Mouse (Mus musculus): ENCODE measurements around the gene Gm20696.

Gene Gm20696

GRCm38 (mm10) chr6:99624542-99624941 is 42.1 kb downstream of the Gm20696 start:
- no peak for DNase-seq (ENCODE audit: low spot score)

DNA sequence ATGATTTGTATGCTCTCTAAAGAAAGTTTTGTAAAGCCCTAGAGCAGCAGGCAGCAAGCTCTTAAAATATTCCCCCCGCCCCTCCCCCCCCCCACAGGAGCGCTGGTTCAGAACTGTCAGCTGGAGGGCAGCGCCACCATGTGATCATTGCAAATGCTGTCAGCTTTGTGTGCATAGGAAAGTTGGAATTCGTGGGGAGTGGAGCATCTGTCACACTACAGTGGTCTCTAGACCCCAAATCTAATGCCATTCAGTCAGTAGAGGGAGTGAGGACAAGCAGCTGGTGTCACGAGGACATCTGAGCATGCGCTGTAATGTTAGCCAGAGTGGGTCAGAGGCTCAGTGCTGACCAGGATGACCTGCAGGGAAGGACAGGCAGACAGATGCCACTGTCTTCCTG is 43.0 kb downstream of the Gm20696 start:
- DNase-seq (ENCODE audit: low spot score), result no peak

GRCm38 (mm10) chr6:99621167-99621566 is 45.4 kb downstream of the Gm20696 start:
- no peak for DNase-seq (ENCODE audit: low spot score)

GRCm38 (mm10) chr6:99620471-99620870 is 46.1 kb downstream of the Gm20696 start:
- DNase-seq (ENCODE audit: low spot score), result no peak

DNA sequence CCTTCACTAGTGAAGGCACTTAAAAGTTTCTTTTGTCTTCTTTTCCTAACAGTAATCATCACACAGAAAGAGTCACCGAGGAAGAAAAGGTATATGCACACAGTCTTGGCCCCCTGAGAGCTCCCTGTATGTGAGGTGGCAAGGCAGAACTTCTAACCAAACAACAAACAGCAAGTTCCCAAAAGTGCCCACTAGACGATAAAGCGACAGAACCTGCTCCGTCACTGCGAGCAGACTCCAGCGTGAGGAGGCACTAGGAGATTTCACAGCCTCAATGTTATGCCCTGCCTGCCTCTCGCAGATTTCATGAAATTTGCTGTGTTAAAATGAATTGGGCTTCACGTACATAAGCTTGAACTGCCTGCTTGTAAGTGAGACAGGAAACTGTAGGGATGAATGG is 46.6 kb downstream of the Gm20696 start:
- no peak for DNase-seq (ENCODE audit: low spot score)

DNA sequence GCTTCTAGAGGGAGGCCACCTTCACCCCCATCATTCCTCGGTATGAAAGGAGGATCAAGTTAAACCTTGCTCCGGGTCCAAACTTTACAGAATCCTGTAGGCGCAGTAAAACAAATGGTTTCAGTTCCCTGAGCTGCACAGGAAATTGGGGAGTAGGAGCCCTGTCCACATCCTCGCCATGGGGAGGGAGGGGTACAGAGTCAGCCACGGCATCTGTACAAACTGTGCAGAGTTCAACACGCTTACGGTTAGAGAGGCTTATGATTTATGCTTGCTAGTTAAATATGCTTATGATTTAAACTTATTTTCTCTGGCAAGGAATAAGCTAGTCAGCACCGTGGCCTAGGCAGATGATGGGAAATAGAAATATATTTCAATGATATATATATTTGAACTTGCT is 47.1 kb downstream of the Gm20696 start:
- no peak for DNase-seq (ENCODE audit: low spot score)

DNA sequence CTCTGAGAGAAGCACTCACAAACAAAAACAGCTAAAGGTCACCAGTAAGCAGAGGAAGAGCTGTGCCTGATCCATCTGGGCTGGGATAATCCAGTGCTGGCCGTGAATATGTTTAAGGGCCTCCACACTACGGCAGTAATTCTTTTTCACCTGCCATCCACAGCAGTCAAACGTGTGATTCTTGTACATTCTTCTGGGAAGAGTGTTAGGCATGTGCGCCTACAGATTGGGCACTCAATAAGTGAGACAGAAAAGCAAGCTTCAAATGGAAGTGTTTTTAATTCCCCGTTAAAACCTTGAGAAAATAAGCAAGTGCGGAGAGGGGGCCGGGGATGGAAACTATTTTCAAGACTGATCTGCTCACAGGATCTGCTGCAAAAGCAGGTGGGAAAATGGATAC is 48.7 kb downstream of the Gm20696 start:
- no peak for DNase-seq (ENCODE audit: low spot score)

DNA sequence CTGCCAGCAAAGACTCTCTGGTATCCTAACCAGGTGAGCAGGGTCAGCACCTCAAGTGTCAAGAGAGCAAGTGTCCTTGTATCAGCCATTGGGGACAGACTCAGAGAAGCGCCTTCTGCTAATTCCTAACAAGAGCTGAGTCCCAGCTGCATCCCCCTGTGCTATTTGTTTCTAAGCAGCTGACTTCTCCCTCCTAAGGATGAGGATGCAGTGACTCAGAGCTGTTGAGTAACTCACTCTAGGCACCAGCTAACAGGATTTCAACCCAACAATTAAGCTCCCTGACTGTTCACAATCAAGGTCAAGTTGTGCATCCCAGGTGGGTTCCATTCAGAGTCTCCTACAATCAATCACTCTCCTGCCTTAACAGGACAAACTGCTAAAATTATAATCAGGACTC is 49.2 kb downstream of the Gm20696 start:
- no peak for DNase-seq (ENCODE audit: low spot score)

GRCm38 (mm10) chr6:99615272-99615751 is 51.3 kb downstream of the Gm20696 start:
- no peak for DNase-seq (ENCODE audit: low spot score)

DNA sequence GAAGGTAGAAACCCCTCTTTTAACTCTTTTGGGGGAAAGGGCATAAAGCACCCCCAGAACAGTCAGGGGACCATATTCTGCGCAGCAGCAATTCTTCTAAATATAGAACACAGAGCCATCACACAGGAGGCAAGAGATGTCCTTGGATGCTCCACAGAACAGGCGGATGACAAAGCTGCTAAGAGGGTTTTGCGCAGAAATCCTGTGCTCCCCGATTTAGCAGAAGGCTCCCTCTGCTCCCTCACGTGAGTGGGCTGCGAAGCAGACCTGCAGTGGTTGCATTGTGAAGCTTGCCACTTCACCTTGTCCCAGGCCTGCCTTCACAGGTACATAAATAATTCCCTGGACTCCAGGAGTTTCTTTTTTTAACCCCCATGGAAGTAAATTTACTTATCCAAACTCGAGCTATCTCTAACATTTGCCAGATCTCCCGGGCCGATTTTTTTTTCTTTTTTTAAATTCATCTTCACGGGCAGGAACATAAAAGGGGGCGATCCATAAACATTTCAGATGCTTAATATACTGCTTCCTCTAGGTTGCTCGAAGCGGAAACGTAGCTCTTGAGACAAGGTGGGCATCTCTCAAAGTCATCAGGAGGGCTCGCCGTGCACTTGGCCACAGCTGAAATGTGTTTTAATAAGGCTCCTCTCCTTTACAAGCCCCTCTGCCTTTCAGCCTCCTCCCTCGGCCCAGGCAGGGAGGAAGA is 51.9 kb downstream of the Gm20696 start:
- no peak for DNase-seq (ENCODE audit: low spot score)

- no peak for DNase-seq (ENCODE audit: low spot score)
These were observed 54.7 kb downstream of the Gm20696 start for GRCm38 (mm10) chr6:99611866-99612265.

DNA sequence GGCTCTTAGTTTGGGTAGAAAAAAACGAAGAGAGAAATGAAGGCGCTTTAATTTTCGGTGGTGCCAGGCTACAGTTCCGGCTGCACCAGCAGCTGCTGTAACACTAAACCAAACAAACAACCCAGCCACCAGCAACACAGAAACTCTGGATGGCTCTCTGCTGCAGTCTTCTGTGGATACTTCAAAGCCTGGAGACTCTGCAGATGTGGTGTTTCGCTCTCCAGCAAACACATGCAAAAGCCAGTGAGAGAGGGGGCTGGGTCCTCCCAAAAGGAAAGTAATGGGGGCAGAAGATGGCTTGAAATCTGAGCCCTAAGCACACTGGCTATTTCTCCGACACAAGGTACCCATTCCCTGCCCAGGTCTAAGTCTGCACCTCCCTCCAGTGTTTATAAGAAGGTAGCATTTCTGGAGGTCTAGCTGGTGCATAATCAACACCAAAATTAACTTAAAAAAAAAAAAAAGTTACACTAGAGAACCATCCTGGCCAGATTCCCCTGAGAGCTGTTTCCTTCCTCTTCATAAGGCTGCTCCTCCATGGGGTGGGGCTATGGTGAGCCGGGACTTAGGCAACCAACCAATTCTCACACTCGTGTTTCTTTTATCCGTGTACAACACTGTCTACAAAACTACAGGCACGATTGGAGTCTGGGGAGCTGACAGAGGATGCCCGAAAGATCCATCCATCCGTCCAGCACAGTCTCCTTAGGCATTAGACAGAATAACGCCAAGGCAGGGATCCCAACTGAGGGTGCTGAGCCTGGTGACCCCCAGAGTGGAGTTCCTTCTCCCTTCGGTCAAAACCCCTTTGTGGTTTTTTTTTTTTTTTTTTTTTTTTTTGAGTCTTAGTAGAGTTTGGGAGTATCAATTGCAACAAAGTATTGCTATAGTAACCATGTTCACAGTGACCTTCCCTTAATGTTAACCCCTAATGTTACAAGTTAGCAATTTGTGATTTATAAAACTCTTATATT is 55.9 kb downstream of the Gm20696 start:
- peak; percentile 28 for DNase-seq (ENCODE audit: low spot score)

- DNase-seq (ENCODE audit: low spot score), result no peak
These were observed 60.5 kb downstream of the Gm20696 start for GRCm38 (mm10) chr6:99606079-99606478.

- DNase-seq (ENCODE audit: low spot score), result peak; percentile 23
These were observed 61.8 kb downstream of the Gm20696 start for GRCm38 (mm10) chr6:99604758-99605157.

DNA sequence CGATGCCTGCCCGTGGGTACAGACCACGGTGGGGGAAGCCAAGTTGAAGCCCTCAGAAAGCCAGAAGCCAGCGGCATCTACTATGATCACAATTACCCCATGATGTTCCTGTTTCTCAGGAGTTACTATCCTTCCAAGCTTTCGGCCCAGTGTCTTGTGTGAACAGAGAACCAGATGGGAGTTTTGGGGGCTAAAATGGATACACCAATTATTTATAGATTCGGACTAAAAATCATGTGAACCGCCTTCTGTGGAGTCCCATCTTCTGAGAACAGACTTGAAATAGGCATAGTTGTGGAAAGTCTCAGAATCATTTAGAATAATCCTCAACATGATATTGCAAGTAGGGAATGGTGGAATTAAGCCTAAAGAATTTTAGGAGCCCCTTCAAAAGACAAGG is 64.2 kb downstream of the Gm20696 start:
- no peak for DNase-seq (ENCODE audit: low spot score)

- no peak for DNase-seq (ENCODE audit: low spot score)
These were observed 65.7 kb downstream of the Gm20696 start for GRCm38 (mm10) chr6:99600886-99601285.

GRCm38 (mm10) chr6:99600168-99600793 is 66.3 kb downstream of the Gm20696 start:
- DNase-seq (ENCODE audit: low spot score), result peak; percentile 57

- no peak for DNase-seq (ENCODE audit: low spot score)
These were observed 66.9 kb downstream of the Gm20696 start for GRCm38 (mm10) chr6:99599651-99600050.

- no peak for DNase-seq (ENCODE audit: low spot score)
These were observed 67.4 kb downstream of the Gm20696 start for GRCm38 (mm10) chr6:99599229-99599628.

DNA sequence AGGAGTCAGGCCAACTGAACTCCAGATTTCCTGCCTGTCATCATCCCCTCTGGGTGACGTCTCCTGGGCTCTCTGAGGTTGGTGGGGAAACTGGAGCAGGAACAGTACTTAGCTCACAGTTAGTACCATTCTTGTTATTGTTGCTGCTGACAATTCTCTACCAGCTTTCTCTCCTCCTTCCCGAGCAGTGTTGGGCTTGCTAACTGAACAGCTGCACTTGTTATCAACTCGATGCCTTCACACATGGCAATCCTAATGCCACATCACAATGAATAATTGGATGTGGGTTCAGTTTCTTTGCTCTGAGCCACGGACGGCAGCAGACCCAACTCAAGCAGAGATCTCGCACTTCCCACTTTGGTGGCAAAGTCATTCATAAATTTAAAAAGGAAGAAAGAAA is 89.6 kb downstream of the Gm20696 start:
- DNase-seq (ENCODE audit: low spot score), result no peak

- DNase-seq (ENCODE audit: low spot score), result no peak
These were observed 91.0 kb downstream of the Gm20696 start for GRCm38 (mm10) chr6:99575633-99576032.

GRCm38 (mm10) chr6:99573343-99573742 is 93.3 kb downstream of the Gm20696 start:
- no peak for DNase-seq (ENCODE audit: low spot score)

- no peak for DNase-seq (ENCODE audit: low spot score)
These were observed 94.5 kb downstream of the Gm20696 start for GRCm38 (mm10) chr6:99572071-99572470.

All from lung, postnatal 25 days (tissue).